Mouse (Mus musculus) heart, adult 18-20 months (tissue): Measurements from ENCODE around the gene Snx10. TPM values are rescaled to one million over a fixed set of nuclear protein-coding genes. Genes with fewer than 3 reads are reported as not detected.

Experiments used
- DNase-seq, 2 experiments: peaks; one replicate each; pipeline ENCODE4 v3.0.0; 2021 to 2022; ENCODE audit warnings: mixed read lengths in 1 of 2
- total RNA-seq, 2 experiments: library from RNA; stranded (reverse); gene quantifications; 2 replicates each; pipeline ENCODE4 v1.2.3; 2021

Gene Snx10
- total RNA-seq, 2 experiments from 2014 or later, result 13.9 to 15.9 TPM

GRCm38 (mm10) chr6:51587266-51587665, 63.6 kb downstream of the Snx10 start:
- no peak for DNase-seq

- DNase-seq, result no peak
These were observed 67.6 kb downstream of the Snx10 start for GRCm38 (mm10) chr6:51591264-51591663.

GRCm38 (mm10) chr6:51591844-51592243, 68.1 kb downstream of the Snx10 start:
- no peak for DNase-seq

- peak; percentile 69 to 84 for DNase-seq
These were observed 68.8 kb downstream of the Snx10 start for GRCm38 (mm10) chr6:51592356-51593115.

GRCm38 (mm10) chr6:51593446-51594035, 69.8 kb downstream of the Snx10 start:
- DNase-seq, result no peak

- DNase-seq, result peak in 1 of 2 experiments; percentile 14
These were observed 70.8 kb downstream of the Snx10 start for GRCm38 (mm10) chr6:51594516-51594915.

DNA sequence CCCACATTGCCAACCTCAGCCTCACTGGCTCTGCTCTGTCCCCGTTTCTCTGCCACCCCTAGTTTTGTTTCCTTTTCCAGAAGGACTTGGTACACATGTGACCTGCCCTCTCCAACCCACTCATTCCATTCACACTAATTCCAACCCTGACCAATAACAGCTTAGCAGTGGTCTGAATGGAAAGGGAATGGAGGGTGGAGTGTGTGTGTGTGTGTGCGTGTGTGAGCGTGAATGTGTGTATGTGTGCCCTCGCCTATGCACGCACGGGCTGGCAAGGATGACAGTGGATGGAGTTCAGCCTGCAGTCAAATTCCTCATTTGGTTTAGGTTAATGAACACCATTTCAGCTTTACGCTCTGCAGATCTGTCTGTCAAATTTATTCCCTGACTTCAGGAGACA, 74.4 kb downstream of the Snx10 start:
- no peak for DNase-seq

- no peak for DNase-seq
These were observed 76.7 kb downstream of the Snx10 start for GRCm38 (mm10) chr6:51600412-51600811.

DNA sequence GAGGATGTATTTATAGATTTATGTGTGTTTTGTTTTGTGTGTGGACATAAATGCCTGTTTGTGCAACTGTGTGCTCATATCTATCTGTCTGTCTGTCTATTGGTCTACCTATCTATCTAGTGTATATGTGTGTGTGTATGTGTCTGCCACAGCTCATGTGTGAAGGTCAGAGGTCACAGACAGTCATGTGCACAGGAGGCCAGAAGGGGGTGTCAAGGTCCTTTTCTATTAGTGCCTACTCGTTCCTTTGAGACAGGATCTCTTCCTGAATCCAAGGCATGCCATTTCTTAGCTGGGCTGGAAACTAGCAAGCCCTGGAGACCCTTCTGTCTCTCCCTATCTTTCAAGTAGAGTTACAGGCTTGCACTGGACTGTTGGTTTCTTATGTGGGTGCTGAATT, 78.6 kb downstream of the Snx10 start:
- DNase-seq, result no peak

DNA sequence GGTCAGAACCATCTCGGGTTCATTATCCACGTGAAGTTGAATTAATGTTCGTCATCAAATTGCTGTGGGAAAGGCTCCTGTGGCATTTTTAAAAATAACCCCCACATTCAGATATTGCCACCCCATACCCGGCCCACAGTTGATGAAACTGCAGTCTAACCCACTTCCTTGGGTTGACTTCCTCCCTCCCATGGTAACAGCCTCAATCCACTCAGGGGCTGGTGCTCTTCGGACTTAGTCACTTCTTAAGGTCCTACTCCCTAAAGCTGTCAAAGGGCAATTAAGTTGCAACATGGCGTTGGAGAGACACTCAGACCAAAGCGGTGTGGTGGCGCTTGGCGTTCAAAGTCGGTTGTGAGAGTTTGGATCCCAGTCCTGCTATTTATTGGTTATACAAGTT, 80.0 kb downstream of the Snx10 start:
- DNase-seq, result no peak

DNA sequence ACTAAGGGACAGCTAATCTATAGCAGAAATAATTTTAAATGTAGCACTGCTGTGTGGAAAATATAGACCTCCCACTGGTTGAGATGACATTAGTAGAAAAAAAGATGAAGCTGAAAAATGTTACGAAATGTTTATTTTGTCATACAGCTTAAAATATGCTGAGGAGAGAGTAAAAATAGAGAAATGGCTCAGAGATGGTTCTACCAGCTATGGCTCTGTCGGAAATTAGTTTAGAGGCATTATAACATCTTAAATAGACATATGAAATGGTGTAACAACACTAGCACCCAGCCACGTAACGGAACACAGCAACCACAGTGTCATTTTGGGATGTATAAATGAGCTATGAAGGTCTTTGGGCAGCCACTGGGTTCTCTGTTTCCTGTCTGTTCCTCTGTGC, 82.5 kb downstream of the Snx10 start:
- DNase-seq, result no peak

DNA sequence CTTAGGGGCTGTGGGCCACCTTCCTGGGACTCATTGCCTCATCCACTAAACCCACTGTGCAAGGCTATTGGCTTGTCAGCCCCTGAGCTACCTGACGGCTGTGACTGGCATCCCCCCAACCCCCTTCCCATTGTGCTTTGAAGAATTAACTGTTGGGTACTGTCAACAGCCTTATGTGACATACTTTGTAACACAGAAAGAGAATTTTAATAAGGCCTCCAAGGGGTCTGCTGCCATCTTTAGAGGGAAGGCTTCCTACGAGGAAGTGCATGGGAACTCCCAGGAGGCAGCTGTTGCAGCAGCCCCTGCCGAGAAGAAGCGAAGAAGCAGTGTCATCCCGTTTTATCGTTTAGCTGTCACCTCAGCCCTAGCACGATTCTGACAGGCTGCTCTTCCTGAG, 83.1 kb downstream of the Snx10 start:
- no peak for DNase-seq

- DNase-seq, result peak in 1 of 2 experiments; percentile 27
These were observed 87.9 kb downstream of the Snx10 start for GRCm38 (mm10) chr6:51611621-51612020.

- peak; percentile 48 to 57 for DNase-seq
These were observed 88.8 kb downstream of the Snx10 start for GRCm38 (mm10) chr6:51612371-51613051.

DNA sequence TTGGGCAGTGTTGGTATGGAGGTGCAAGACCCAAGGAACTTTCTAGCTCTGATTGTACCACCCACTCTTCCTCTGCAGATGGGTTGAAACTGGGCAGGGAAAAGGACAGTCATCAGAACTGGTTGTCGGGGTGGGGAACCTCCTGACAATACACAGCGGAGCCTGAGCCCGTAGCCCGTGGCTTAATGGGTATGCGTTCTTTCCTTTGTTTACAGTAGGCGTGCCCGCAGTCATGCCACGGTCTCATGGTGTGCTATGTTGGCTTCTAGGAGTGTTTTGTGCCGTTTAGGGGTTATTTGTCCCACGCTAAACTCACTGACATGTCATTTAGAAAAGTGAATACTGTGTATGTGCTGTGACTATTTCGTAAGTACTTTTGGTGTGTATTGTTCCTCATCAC, 90.0 kb downstream of the Snx10 start:
- DNase-seq, result no peak

DNA sequence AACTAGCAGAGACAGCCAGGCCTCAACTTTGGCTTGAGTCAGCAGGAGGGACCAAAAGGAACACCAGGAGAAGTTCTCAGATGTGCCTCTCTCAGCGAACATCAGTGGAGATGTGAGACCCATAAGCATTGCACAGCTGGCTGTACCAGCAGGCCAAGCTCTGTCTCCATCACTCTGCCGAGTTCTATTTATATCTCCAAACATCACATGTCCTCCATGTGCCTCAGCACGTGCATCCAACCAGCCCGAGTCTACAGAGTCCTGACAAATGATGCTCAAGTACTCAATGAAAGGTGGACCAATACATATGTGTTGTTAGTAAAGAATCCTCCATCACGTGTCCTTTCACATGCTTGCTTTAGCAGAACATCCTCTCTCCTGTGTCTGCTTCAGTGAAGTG, 103.1 kb downstream of the Snx10 start:
- DNase-seq, result peak in 1 of 2 experiments; percentile 12

DNA sequence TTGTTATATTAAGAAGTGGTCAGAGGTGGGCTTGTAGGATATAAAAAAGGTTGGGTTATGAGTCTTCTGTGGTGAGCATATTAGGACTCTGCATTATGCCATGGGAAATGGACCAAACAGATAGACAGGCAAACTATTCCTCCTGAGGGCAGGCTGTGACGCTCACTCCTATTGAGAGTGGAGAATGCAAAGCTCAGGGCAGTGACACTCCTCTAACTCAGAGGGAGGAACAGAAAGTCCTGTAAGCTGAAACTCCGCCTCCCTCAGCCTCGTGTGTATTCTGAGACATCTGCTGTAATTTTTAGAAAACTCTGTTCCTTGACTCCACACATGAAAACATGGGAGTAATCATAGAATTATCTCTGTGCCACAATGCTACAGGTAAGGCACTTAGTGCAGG, 106.0 kb downstream of the Snx10 start:
- DNase-seq, result no peak

DNA sequence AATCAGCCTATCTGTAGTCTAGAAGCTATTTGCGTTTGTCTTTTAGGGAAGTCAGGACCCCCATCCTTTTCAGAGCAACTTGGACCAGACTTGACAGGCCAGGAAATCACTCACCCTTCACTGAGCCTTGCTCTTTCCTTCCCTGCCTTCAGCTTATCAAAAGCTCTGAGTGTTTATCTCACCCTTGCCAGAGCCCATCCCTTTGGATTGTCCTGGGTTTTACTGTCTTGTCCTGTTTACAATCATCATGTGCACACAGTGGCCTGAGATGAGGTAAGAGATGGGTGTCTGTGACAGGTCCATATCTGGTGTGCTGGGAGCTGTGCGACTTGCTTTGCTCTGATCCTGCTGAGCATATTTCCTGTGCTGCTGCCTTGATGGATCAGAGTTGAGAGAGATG, 106.5 kb downstream of the Snx10 start:
- DNase-seq, result no peak

GRCm38 (mm10) chr6:51632928-51633662, 109.4 kb downstream of the Snx10 start:
- DNase-seq, result no peak

DNA sequence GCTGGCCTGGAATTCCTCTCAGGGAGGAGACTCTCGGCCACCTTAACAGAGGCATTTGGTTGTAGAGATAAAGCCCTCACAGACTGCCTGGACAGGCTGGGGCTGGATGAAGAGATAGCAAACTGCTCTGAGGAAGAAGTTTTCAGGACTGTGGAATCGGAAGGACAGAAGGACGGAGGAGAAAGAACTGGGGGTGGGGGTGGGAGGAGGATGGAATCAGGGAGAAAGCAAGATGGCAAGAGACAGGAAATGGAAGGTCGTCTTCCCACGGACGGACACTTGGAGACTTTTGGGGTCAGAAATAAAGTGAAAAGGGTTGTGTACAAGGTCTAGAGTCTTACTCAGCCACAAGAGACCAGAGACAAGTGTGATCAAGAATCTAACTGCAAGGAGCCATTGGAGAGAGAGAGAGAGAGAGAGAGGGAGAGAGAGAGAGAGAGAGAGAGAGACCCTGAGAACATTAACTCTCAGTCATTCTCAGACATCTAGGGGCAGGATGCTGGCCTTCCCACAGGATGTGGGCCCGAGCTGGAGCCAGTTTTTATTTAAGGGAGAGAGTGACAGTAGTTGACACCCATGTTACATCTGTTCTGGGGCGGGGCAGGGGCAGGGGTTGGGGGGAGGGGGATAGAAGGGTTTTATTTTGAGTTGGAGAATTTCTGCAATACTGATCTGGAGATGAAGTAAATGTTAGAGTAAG, 110.1 kb downstream of the Snx10 start:
- DNase-seq, result peak in 1 of 2 experiments; percentile 36

GRCm38 (mm10) chr6:51636019-51636568, 112.4 kb downstream of the Snx10 start:
- DNase-seq, result peak; percentile 12 to 52
